Mouse (Mus musculus): Measurements from ENCODE around the gene Lbhd2. TPM values are rescaled to one million over a fixed set of nuclear protein-coding genes. Genes with fewer than 3 reads are reported as not detected.

Gene Lbhd2
- polyA plus RNA-seq, 1 experiment from 2014 or later, result 5.5 TPM

DNA sequence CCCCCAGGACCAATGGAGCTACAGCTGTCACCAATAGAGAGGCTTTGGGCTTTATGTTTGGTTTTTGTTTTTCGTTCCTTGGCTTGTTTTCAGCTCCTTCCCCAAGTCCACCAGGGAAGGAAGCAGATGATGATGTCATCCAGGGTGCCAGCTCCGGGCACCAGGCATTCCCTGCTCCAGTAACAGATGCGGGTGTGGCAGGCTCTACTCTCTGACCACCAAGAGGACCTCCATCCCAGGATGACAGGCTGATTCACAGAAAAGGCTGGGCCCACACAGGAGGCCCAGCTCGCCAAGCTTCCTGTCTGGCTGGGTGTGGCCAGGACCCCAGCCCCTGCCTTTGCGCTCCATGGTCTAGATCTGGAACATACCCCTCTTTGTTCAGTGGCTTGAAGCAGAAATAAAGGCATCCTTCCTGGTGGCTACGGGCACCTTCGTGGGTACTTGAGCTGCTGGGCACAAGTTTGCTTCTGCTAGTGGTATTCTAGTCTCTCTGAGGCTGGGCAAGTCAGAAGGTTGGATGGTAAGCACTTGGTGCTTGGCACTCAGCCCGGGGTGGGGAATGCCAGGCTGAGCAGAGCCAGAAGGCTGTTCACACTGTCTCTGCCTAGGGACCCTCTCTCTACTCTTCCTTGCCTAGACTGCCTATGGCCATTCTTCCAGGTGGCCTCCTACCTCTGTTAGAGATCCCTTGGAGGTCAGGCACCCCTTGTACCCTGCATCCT is 5.2 kb downstream of the Lbhd2 start:
- no peak for ATAC-seq (replicated peaks; ENCODE audit: low FRiP score)
- WGBS, result 82% methylated on average over 8 of the region's 8 CpGs

GRCm38 (mm10) chr12:111412581-111413284 is 6.1 kb downstream of the Lbhd2 start:
- WGBS, result 14% methylated on average over 12 of the region's 12 CpGs
- Histone ChIP-seq H3K27ac (peak overlapping the region; percentile 77), H3K4me1 (peaks cover 37% of the 10 kb centered on the region), H3K9me3 (replicated peaks) (no peaks in the 10 kb centered on the region), H3K4me3 (replicated peaks) (peak overlapping the region; percentile 37), H3K27me3 (peaks cover 12% of the 10 kb centered on the region), H3K4me2 (peak overlapping the region; percentile 66), H3K9ac (peak overlapping the region; percentile 42), H3K36me3 (no peaks in the 10 kb centered on the region)
- peak; percentile 31 for ATAC-seq (replicated peaks; ENCODE audit: low FRiP score)

More for the DNA sequence above, 5.2 kb downstream of the Lbhd2 start:
- H3K9me3 ChIP-seq (replicated peaks), result no peaks in the 10 kb centered on the region
- H3K4me1 ChIP-seq, result peaks cover 34% of the 10 kb centered on the region
- no peak overlapping the region for H3K4me3 ChIP-seq (replicated peaks)
- no peak overlapping the region for H3K9ac ChIP-seq
- peak overlapping the region; percentile 77; the same call in 1 of the 2 replicates for H3K27ac ChIP-seq
- no peak overlapping the region for H3K4me2 ChIP-seq
- no peaks in the 10 kb centered on the region for H3K36me3 ChIP-seq
- peaks cover 22% of the 10 kb centered on the region for H3K27me3 ChIP-seq

DNA sequence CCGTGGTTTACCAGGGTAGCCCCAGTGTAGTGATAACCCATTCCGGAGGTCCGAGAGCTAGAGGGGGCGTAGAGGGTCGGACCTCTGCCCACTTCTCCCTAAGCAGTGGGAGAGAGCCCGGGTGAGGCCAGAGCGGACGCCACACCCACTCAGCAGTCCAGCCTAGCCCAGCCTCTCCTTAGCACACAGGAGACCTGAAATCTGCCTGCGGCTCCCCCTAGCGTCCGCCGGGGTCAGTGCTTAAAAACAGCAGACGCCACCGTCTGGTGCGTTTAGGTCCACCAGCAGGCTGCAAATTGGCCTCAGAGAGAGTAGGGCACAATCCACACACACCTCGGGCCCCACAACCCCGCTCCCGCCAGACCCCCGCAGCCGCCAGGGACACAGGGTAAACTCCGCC is 6.7 kb downstream of the Lbhd2 start:
- peak overlapping the region; percentile 77 for H3K27ac ChIP-seq
- H3K27me3 ChIP-seq, result peaks cover 7% of the 10 kb centered on the region
- H3K4me3 ChIP-seq (replicated peaks), result peak overlapping the region; percentile 37
- WGBS, result 0% methylated on average over 21 of the region's 21 CpGs
- H3K4me1 ChIP-seq, result peaks cover 42% of the 10 kb centered on the region
- peak overlapping the region; percentile 42 for H3K9ac ChIP-seq
- no peaks in the 10 kb centered on the region for H3K9me3 ChIP-seq (replicated peaks)
- peak; percentile 81 for ATAC-seq (replicated peaks; ENCODE audit: low FRiP score)
- no peaks in the 10 kb centered on the region for H3K36me3 ChIP-seq
- H3K4me2 ChIP-seq, result peak overlapping the region; percentile 66

GRCm38 (mm10) chr12:111416921-111417779 is 10.5 kb downstream of the Lbhd2 start, which contains the start of gene Exoc3l4:
Gene Exoc3l4 (plus strand): TSS chr12:111417017.
- WGBS, result 4% methylated on average over 17 of the region's 17 CpGs
- H3K27ac ChIP-seq, result peak within 1 kb of the TSS; percentile 86
- H3K9me3 ChIP-seq (replicated peaks), result no peaks in the 10 kb centered on the region
- H3K9ac ChIP-seq, result peak within 1 kb of the TSS; percentile 48
- peak; percentile 73 for ATAC-seq (replicated peaks; ENCODE audit: low FRiP score)
- no peaks in the 10 kb centered on the region for H3K36me3 ChIP-seq
- H3K4me1 ChIP-seq, result peaks cover 53% of the 10 kb centered on the region
- H3K4me3 ChIP-seq (replicated peaks), result peak within 1 kb of the TSS; percentile 46
- peak within 1 kb of the TSS; percentile 77 for H3K4me2 ChIP-seq
- H3K27me3 ChIP-seq, result peaks cover 26% of the 10 kb centered on the region

DNA sequence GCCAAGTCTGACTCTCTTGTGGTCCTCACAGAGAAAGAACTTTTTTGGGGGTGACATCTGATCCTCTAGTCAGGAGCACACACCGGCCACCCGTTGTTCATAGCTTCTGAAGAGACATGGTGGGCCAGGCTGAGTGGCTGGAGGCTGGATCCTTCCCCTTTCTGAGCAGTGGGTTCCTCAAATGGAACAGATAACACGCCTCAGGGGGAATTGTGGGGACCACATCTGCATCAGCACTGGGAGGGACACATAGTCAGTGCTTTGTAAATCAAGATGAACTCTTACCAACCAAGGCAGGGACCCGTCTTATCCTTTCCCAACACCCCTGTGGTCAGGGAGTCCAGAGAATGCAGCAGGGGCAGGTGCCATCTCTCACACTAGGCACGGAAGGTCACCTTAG is 13.3 kb downstream of the Lbhd2 start:
- no peak for ATAC-seq (replicated peaks; ENCODE audit: low FRiP score)
- 82% methylated on average over 5 of the region's 5 CpGs for WGBS
- Histone ChIP-seq H3K27me3 (peaks cover 53% of the 10 kb centered on the region), H3K9me3 (replicated peaks) (no peaks in the 10 kb centered on the region), H3K27ac (no peak overlapping the region), H3K4me3 (replicated peaks) (no peak overlapping the region), H3K4me1 (peaks cover 57% of the 10 kb centered on the region), H3K4me2 (no peak overlapping the region), H3K36me3 (no peaks in the 10 kb centered on the region), H3K9ac (no peak overlapping the region)

DNA sequence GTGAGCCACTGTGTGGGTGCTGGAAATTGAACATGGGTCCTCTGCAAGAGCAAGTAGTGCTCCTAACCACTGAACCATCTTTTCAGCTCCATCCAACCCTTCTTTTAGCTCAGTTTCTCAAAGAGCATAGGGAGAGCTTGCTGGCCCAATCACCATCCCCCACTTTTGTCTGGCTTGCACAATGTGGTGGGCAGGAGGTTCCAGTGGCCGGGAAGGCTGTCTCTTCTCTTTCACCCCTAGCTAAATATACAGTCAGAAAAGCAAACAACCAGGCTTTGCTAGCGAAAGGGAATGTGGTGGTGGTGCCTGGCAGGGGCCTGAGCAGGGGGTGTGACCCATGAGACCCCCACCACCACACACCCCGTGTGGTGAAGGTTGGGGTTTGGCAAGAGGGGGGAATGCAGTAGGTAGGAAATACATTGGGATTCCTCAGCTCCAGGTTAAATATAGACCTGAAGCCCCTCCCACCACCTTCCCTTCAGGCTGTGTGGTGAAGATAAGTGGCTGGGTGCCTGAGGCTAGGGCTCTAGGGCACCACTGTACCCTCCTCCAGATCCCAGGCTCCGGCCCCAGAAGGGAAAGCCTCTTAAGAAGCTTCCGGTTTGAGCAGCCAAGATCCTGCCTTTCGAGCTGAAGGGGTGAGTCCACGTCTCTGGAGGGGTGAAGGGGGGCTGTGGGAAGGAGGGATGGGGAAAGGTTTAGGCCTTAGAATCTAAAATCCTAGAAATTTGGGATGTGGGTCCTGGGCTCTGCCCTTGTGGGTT is 14.5 kb downstream of the Lbhd2 start:
- 48% methylated on average over 7 of the region's 7 CpGs for WGBS
- Histone ChIP-seq H3K27me3 (peaks cover 62% of the 10 kb centered on the region), H3K9me3 (replicated peaks) (no peaks in the 10 kb centered on the region), H3K4me3 (replicated peaks) (no peak overlapping the region), H3K9ac (no peak overlapping the region), H3K27ac (no peak overlapping the region), H3K4me1 (peaks cover 66% of the 10 kb centered on the region), H3K4me2 (no peak overlapping the region), H3K36me3 (no peaks in the 10 kb centered on the region)
- ATAC-seq (replicated peaks; ENCODE audit: low FRiP score), result no peak

DNA sequence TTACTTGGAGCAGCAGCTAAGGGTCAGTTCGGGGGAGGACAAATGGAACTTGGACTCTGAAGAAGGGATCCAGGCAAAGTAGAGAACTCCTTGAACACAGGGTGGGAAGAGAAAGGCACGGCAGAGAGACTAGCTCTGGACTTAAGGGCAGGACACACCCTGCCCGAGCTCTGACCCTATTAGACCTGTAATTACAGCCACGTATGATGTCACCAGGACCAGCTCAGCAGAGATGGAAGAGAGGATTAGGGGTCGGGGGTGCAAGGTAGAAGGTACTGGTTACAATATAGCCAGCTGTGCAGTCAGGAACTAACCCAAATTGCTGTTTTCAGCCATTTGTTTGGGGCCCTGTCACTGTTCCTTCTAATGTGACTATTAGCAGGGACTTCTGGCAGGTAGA is 16.2 kb downstream of the Lbhd2 start:
- ATAC-seq (replicated peaks; ENCODE audit: low FRiP score), result no peak
- 47% methylated on average over 5 of the region's 5 CpGs for WGBS
- Histone ChIP-seq H3K27me3 (peaks cover 67% of the 10 kb centered on the region), H3K36me3 (no peaks in the 10 kb centered on the region), H3K4me2 (no peak overlapping the region), H3K9ac (no peak overlapping the region), H3K9me3 (replicated peaks) (no peaks in the 10 kb centered on the region), H3K27ac (no peak overlapping the region), H3K4me1 (peaks cover 61% of the 10 kb centered on the region), H3K4me3 (replicated peaks) (0 out of 2 replicates have a peak overlapping the region, but pooled peaks have one; percentile 32)

DNA sequence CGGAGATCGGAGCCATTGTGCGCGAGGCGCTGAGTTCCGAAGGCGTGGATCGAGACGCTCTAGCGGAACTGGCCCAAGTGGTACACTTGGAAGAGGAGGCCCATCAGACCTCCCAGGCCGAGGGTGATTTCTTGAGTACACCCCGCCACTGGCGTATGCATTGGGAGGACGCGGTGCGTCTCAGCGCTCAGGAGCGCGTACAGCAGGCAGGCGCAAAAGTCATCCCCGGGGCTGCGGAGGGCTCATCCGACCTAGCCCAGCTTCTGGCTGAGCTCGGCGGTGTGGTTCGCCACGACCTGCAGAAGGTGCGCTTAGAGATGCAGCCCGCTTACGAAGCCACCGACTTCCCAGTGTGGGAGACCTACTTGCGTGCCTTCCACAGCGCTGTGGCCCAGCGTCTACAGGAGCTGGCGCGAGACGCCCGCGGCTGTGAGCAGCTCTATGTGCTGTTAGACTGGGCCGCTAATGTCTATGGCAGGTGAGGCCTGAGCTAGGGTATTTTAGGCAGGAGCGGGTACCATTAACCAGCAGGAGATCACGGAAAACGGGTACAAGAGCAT is 17.0 kb downstream of the Lbhd2 start:
- Histone ChIP-seq H3K4me1 (peaks cover 65% of the 10 kb centered on the region), H3K4me2 (peak overlapping the region; percentile 56), H3K27ac (no peak overlapping the region), H3K36me3 (no peaks in the 10 kb centered on the region), H3K9ac (peak overlapping the region; percentile 16), H3K9me3 (replicated peaks) (no peaks in the 10 kb centered on the region), H3K4me3 (replicated peaks) (peak overlapping the region; percentile 32), H3K27me3 (peaks cover 74% of the 10 kb centered on the region)
- no peak for ATAC-seq (replicated peaks; ENCODE audit: low FRiP score)
- 11% methylated on average over 43 of the region's 43 CpGs for WGBS

- H3K27ac ChIP-seq, result no peak overlapping the region
- H3K4me2 ChIP-seq, result no peak overlapping the region
- H3K4me1 ChIP-seq, result peaks cover 74% of the 10 kb centered on the region
- no peaks in the 10 kb centered on the region for H3K9me3 ChIP-seq (replicated peaks)
- ATAC-seq (replicated peaks; ENCODE audit: low FRiP score), result no peak
- no peak overlapping the region for H3K9ac ChIP-seq
- H3K36me3 ChIP-seq, result no peaks in the 10 kb centered on the region
- peaks cover 73% of the 10 kb centered on the region for H3K27me3 ChIP-seq
- H3K4me3 ChIP-seq (replicated peaks), result no peak overlapping the region
- 13% methylated on average over 9 of the region's 9 CpGs for WGBS
These were observed 17.9 kb downstream of the Lbhd2 start for GRCm38 (mm10) chr12:111424547-111424946.

DNA sequence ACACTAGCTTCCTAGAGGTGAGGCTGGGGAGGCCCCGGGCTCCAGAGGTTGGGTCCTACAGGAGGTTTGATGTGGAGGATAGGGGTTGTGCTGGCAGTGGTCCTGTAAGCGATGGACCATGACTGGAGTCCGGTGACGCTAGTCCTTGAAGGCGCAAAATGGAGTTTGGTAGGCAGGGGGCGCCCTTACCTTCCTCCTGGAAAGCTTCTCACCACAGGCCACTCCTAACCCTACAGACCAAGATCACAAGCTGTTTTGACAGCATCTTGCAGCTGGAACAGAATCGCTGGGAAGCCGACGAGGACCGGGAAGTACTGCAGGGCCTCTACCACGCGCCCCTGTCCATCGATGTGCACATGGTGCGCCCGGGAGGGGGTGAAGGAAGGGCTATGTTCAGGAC is 18.6 kb downstream of the Lbhd2 start:
- H3K4me2 ChIP-seq, result no peak overlapping the region

More for the DNA sequence above, 18.6 kb downstream of the Lbhd2 start:
- peaks cover 71% of the 10 kb centered on the region for H3K27me3 ChIP-seq
- no peak overlapping the region for H3K4me3 ChIP-seq (replicated peaks)
- H3K27ac ChIP-seq, result no peak overlapping the region
- no peaks in the 10 kb centered on the region for H3K36me3 ChIP-seq
- peak; percentile 30 for ATAC-seq (replicated peaks; ENCODE audit: low FRiP score)
- peaks cover 80% of the 10 kb centered on the region for H3K4me1 ChIP-seq
- H3K9me3 ChIP-seq (replicated peaks), result no peaks in the 10 kb centered on the region
- 2% methylated on average over 15 of the region's 15 CpGs for WGBS
- no peak overlapping the region for H3K9ac ChIP-seq

Data from kidney, embryonic 15.5 days (tissue).